Mouse (Mus musculus) testis, adult 2 months (tissue): ENCODE measurements around the gene Tm9sf3. TPM values are rescaled to one million over a fixed set of nuclear protein-coding genes. Genes with fewer than 3 reads are reported as not detected.

Experiments used
- H3K27ac ChIP-seq: fragments of 200-500 bp; 2 replicates; pipeline ENCODE4 v1.5.1; 2012; ENCODE audit warnings: low read depth, low read length; ENCODE audit not compliant: control insufficient read depth, insufficient read depth
- H3K27me3 ChIP-seq: fragments of 200-500 bp; 2 replicates; pipeline ENCODE4 v1.6.1; 2012; ENCODE audit warnings: mild to moderate bottlenecking, low read length, moderate library complexity; ENCODE audit not compliant: control insufficient read depth, insufficient read depth
- H3K36me3 ChIP-seq: fragments of 200-500 bp; 2 replicates; pipeline ENCODE4 v1.6.1; 2012; ENCODE audit warnings: mild to moderate bottlenecking, low read length; ENCODE audit not compliant: control insufficient read depth, insufficient read depth
- H3K4me1 ChIP-seq: fragments of 200-500 bp; 2 replicates; pipeline ENCODE4 v1.6.1; 2012; ENCODE audit warnings: low read length; ENCODE audit not compliant: control insufficient read depth, insufficient read depth
- H3K4me3 ChIP-seq: fragments of 200-500 bp; 2 replicates; pipeline ENCODE4 v1.5.1; 2012; ENCODE audit warnings: low read depth, mild to moderate bottlenecking, low read length, moderate library complexity, mixed read lengths; ENCODE audit not compliant: control insufficient read depth
- CTCF ChIP-seq: fragments of 200-500 bp; IDR thresholded peaks from 2 replicates; pipeline ENCODE4 v1.5.1; 2012; ENCODE audit warnings: low read depth, mild to moderate bottlenecking, inconsistent platforms, low read length, moderate library complexity; ENCODE audit not compliant: control insufficient read depth, insufficient read depth, insufficient replicate concordance
- POLR2A ChIP-seq: fragments of 200-500 bp; IDR thresholded peaks from 2 replicates; pipeline ENCODE4 v1.6.1; 2012; ENCODE audit warnings: low read depth, mild to moderate bottlenecking, inconsistent platforms, low read length, moderate library complexity; ENCODE audit not compliant: control insufficient read depth
- polyA plus RNA-seq: library from polyadenylated mRNA; depleted of rRNA; stranded (reverse); fragments of >200 nt; gene quantifications from 2 replicates; pipeline ENCODE4 v1.2.3, GENCODE M21; 2012

The Tm9sf3 gene
- polyA plus RNA-seq, 1 experiment, result 40.4 TPM

- Histone ChIP-seq H3K4me3 (peak overlapping the region; percentile 94), H3K27me3 (no peaks in the 10 kb centered on the region)
- no peak for TF ChIP-seq POLR2A
- no peak for TF ChIP-seq CTCF
Observed at GRCm38 (mm10) chr19:41262712-41263629, 826 bp downstream of the Tm9sf3 start.

GRCm38 (mm10) chr19:41260736-41261135 lies 3.1 kb downstream of the Tm9sf3 start:
- Histone ChIP-seq H3K27ac (no peak overlapping the region), H3K4me1 (peaks cover 3% of the 10 kb centered on the region), H3K27me3 (no peaks in the 10 kb centered on the region), H3K4me3 (no peak overlapping the region), H3K36me3 (no peaks in the 10 kb centered on the region)
- no peak for TF ChIP-seq CTCF
- no peak for TF ChIP-seq POLR2A

More at GRCm38 (mm10) chr19:41262712-41263629, 826 bp downstream of the Tm9sf3 start:
- peak overlapping the region; percentile 77 for H3K27ac ChIP-seq
- no peaks in the 10 kb centered on the region for H3K36me3 ChIP-seq
- peaks cover 3% of the 10 kb centered on the region for H3K4me1 ChIP-seq

GRCm38 (mm10) chr19:41259256-41259655 lies 4.5 kb downstream of the Tm9sf3 start:
- TF ChIP-seq CTCF, result no peak
- no peak for TF ChIP-seq POLR2A
- Histone ChIP-seq H3K4me3 (no peak overlapping the region), H3K4me1 (peaks cover 2% of the 10 kb centered on the region; the same call in 1 of the 2 replicates), H3K27me3 (no peaks in the 10 kb centered on the region), H3K27ac (no peak overlapping the region), H3K36me3 (no peaks in the 10 kb centered on the region)

GRCm38 (mm10) chr19:41258707-41259106 lies 5.1 kb downstream of the Tm9sf3 start:
- H3K27ac ChIP-seq, result no peak overlapping the region
- peaks cover 2% of the 10 kb centered on the region; the same call in 1 of the 2 replicates for H3K4me1 ChIP-seq
- H3K36me3 ChIP-seq, result no peaks in the 10 kb centered on the region
- TF ChIP-seq CTCF (no peak; the same call in 1 of the 2 replicates), POLR2A (no peak)
- H3K27me3 ChIP-seq, result no peaks in the 10 kb centered on the region
- H3K4me3 ChIP-seq, result no peak overlapping the region

- H3K4me1 ChIP-seq, result no peaks in the 10 kb centered on the region
- H3K27ac ChIP-seq, result no peak overlapping the region
- TF ChIP-seq CTCF (no peak), POLR2A (no peak)
- no peak overlapping the region for H3K4me3 ChIP-seq
- no peaks in the 10 kb centered on the region for H3K27me3 ChIP-seq
- no peaks in the 10 kb centered on the region for H3K36me3 ChIP-seq
Observed at GRCm38 (mm10) chr19:41254584-41254983, 9.2 kb downstream of the Tm9sf3 start.

- no peak for TF ChIP-seq POLR2A
- TF ChIP-seq CTCF, result no peak
- Histone ChIP-seq H3K27me3 (no peaks in the 10 kb centered on the region), H3K36me3 (peaks cover 1% of the 10 kb centered on the region; the same call in 1 of the 2 replicates), H3K4me1 (no peaks in the 10 kb centered on the region), H3K4me3 (no peak overlapping the region), H3K27ac (no peak overlapping the region)
Observed at GRCm38 (mm10) chr19:41248968-41249367, 14.8 kb downstream of the Tm9sf3 start.

- H3K36me3 ChIP-seq, result peaks cover 1% of the 10 kb centered on the region; the same call in 1 of the 2 replicates
- no peak overlapping the region for H3K27ac ChIP-seq
- no peaks in the 10 kb centered on the region for H3K4me1 ChIP-seq
- no peak for TF ChIP-seq POLR2A
- no peak for TF ChIP-seq CTCF
- H3K27me3 ChIP-seq, result no peaks in the 10 kb centered on the region
- no peak overlapping the region for H3K4me3 ChIP-seq
Observed at GRCm38 (mm10) chr19:41248271-41248670, 15.5 kb downstream of the Tm9sf3 start.
